Mouse (Mus musculus): ENCODE data around the gene Ptgs1. TPM values are rescaled to one million over a fixed set of nuclear protein-coding genes. Genes with fewer than 3 reads are reported as not detected.

The Ptgs1 gene
- polyA plus RNA-seq, 1 experiment from 2014 or later = 8.9 TPM

DNA sequence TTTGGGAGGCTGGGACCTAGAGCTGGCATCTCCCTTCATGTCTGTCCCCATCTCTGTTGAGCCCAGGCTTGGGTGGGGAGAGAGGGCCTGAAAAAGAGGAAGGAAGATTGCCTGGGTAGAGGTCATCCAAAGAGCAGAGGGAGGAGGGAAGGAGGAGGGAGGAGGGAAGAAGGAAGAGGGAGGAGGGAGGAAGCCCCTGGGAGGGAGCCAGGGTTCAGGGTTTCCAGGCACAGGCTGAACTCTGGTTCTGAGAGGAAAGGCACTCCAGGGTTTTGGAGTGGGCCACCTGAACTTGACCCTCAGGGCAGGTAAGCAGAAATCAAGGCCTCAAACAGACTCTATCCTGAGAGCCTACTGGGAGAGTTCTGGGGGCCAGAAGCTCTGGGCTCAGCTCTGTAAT, 13.7 kb upstream of the Ptgs1 start:
- Histone ChIP-seq H3K4me1 (peaks cover 45% of the 10 kb centered on the region), H3K9ac (no peak overlapping the region; the same call in 1 of the 2 replicates), H3K4me3 (no peak overlapping the region), H3K36me3 (no peaks in the 10 kb centered on the region), H3K27me3 (no peaks in the 10 kb centered on the region), H3K27ac (no peak overlapping the region), H3K4me2 (replicated peaks) (no peak overlapping the region), H3K9me3 (no peaks in the 10 kb centered on the region)
- no peak for ATAC-seq (ENCODE audit: insufficient number of reproducible peaks, insufficient read depth, low FRiP score, low TSS enrichment)

DNA sequence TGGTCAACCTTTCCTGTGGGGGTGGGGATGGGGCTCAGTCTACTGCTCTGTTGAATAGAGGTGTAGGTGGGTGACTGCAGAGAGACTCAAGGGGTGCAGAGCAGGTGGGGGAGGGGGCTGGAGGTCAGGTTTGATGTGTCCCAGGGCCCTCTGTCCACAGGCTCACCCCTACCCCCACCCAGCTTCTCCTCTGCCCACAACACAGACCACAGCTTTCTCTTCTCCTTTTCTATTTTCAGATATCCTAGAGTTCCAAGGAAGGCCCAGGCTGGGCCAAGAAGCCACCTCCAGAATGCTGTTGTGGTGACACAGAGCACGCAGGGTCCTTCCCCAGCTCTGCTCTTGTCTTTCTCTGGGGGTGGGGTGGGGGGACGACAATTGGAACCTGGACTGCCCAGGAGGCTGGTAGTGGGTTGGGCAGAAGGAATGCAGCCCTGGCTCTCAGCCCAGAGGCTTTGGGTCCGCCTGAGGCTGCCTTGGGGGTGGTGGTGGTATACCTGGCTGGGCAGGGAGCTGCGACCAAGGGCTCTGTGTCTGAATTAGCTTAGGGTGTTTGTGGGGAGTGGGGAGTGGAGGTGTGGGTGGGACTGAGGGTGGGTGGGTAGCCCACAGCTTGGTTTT, 13.2 kb upstream of the Ptgs1 start:
- no peak overlapping the region for H3K4me3 ChIP-seq
- H3K9me3 ChIP-seq = no peaks in the 10 kb centered on the region
- ATAC-seq (ENCODE audit: insufficient number of reproducible peaks, insufficient read depth, low FRiP score, low TSS enrichment) = no peak
- 46% methylated on average over 4 of the region's 4 CpGs for WGBS
- H3K4me1 ChIP-seq = peaks cover 41% of the 10 kb centered on the region
- no peaks in the 10 kb centered on the region for H3K36me3 ChIP-seq
- no peaks in the 10 kb centered on the region for H3K27me3 ChIP-seq
- H3K27ac ChIP-seq = 0 out of 2 replicates have a peak overlapping the region, but pooled peaks have one; percentile 31
- H3K4me2 ChIP-seq (replicated peaks) = no peak overlapping the region
- no peak overlapping the region for H3K9ac ChIP-seq

DNA sequence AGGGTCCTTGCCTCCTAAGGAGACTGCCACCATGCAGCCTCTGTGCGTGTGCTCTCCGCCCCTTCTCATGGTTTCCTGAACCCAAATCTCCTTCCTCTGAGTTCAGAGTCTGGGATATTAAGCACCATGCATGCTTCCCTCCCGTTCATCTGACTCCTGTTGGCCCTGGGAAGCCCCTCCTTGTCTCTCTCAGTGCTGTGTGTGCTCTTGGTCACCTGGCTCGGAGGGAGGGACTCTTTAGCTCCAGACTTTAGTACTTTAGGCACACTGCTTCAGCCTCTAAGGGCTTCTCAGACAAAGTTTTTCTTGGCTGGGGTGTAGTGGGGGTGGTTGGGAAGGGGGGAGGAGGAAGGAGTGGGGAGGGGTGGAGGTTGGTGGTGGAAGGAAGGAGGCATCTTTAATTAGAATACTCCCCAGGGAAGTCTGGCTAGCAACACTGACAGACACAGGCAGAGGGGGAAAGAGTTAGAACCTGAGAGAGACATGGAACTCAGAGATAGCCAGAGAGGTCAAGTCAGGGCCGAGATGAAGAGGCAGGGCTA, 12.5 kb upstream of the Ptgs1 start:
- WGBS = 41% methylated on average over 5 of the region's 5 CpGs
- Histone ChIP-seq H3K27ac (peak overlapping the region; percentile 31), H3K4me1 (peaks cover 34% of the 10 kb centered on the region)

DNA sequence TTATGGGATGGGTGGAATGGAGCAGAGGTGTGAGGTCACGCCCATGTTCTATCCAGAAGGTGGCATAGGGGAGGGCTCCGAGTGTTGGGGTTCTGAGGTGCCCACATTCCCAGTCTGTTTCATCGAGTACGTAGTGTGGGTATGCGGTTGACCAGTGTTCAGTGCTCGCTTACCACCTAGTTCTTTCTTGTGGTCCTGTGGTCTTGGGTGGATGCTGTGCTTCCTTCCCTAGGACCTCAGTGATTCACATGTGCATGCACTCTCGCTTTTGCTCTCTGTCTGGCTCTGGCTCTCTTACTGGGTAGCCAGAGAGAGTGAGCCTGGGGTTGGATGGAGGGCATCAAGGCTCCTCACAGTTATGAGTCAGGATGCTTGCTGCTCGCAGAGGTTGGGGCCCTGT, 10.1 kb upstream of the Ptgs1 start:
- H3K9me3 ChIP-seq = no peaks in the 10 kb centered on the region
- H3K36me3 ChIP-seq = no peaks in the 10 kb centered on the region
- H3K27me3 ChIP-seq = no peaks in the 10 kb centered on the region
- H3K9ac ChIP-seq = no peak overlapping the region
- H3K4me1 ChIP-seq = peaks cover 21% of the 10 kb centered on the region
- H3K27ac ChIP-seq = no peak overlapping the region
- H3K4me3 ChIP-seq = no peak overlapping the region
- ATAC-seq (ENCODE audit: insufficient number of reproducible peaks, insufficient read depth, low FRiP score, low TSS enrichment) = no peak
- WGBS = 90% methylated on average over 8 of the region's 8 CpGs
- no peak overlapping the region for H3K4me2 ChIP-seq (replicated peaks)

More for the DNA sequence above, 12.5 kb upstream of the Ptgs1 start:
- no peak for ATAC-seq (ENCODE audit: insufficient number of reproducible peaks, insufficient read depth, low FRiP score, low TSS enrichment)
- Histone ChIP-seq H3K9me3 (no peaks in the 10 kb centered on the region), H3K9ac (no peak overlapping the region), H3K4me3 (no peak overlapping the region), H3K27me3 (no peaks in the 10 kb centered on the region), H3K4me2 (replicated peaks) (no peak overlapping the region), H3K36me3 (no peaks in the 10 kb centered on the region)

DNA sequence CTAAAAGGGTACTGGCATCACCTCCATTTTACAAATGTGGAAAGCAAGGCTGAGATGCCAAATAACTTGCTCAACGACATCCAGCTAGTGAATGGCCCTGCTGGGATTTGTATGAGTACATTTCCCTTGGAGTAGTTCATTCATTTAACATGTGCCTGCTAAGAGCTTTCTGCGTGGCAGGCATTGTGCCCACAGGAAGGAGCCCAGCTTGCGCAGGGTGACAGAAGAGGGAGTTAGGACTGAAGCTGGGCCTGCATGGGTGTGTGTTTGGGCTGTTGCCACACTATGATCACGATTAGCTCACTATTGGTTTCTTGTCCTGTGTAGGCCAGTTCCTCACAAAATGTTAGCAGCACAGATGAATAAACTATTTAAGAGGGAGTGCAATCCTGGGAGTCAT, 9.3 kb upstream of the Ptgs1 start:
- H3K27ac ChIP-seq = no peak overlapping the region
- H3K36me3 ChIP-seq = no peaks in the 10 kb centered on the region
- H3K9ac ChIP-seq = no peak overlapping the region
- peaks cover 21% of the 10 kb centered on the region for H3K4me1 ChIP-seq
- no peaks in the 10 kb centered on the region for H3K27me3 ChIP-seq
- no peak for ATAC-seq (ENCODE audit: insufficient number of reproducible peaks, insufficient read depth, low FRiP score, low TSS enrichment)
- H3K4me2 ChIP-seq (replicated peaks) = no peak overlapping the region
- no peaks in the 10 kb centered on the region for H3K9me3 ChIP-seq
- WGBS = 82% methylated on average over 4 of the region's 4 CpGs
- no peak overlapping the region for H3K4me3 ChIP-seq

DNA sequence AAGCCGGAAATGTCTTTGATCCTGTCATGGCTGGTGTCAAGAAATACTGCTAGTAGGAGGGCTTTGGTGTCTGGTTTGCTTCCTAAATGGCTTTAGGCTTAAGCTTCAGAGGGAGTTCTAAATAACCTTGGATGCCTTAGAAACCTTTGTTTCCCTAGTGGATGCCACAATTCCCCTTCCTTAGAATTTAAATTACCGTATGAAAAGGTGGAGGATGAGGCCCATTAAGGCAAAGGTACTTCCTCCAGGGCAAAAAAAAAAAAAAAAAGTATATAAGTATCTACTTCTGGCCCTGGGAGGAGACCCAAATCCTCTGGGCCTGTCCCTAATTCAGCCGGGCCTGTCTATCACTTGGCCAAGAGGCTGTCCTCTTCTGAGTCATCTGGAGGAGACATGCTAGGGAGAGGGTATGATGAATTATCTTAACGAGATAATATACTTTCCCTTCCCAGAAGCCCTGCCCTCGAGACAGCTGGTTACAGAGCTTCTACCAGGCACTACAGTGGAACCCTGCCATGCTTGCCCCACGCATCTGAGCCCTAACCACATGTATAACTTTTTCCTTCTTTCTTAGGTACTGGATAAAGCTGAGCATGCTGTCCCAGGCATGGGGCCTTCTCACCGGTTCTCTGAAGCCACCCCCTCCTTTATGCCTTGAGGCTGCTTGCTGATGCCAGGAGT, 7.9 kb upstream of the Ptgs1 start:
- H3K36me3 ChIP-seq = no peaks in the 10 kb centered on the region
- ATAC-seq (ENCODE audit: insufficient number of reproducible peaks, insufficient read depth, low FRiP score, low TSS enrichment) = no peak
- H3K9me3 ChIP-seq = no peaks in the 10 kb centered on the region
- H3K9ac ChIP-seq = no peak overlapping the region
- no peak overlapping the region for H3K27ac ChIP-seq
- no peaks in the 10 kb centered on the region for H3K27me3 ChIP-seq
- H3K4me3 ChIP-seq = no peak overlapping the region
- peaks cover 9% of the 10 kb centered on the region for H3K4me1 ChIP-seq
- WGBS = 58% methylated on average over 7 of the region's 7 CpGs
- H3K4me2 ChIP-seq (replicated peaks) = no peak overlapping the region

DNA sequence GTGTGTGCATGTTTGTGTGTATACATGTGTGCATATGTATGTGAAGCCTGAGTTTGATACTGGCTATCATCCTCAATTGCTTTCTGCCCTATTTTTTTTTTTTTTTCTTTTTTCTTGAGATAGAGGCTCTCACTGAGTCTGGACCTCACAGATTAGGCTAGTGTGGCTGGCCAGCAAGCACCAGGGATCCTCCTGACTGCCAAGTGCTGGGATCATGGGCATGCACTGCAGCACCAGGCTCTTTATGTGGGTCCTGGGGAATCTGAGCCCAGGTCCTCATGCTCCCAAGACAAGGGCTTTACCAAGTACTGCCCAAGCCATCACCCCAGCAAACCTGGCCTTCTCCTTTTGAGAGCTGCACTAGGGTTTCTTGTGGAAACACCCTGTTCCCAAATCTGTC, 6.8 kb upstream of the Ptgs1 start:
- H3K9me3 ChIP-seq = no peaks in the 10 kb centered on the region
- no peaks in the 10 kb centered on the region for H3K36me3 ChIP-seq

DNA sequence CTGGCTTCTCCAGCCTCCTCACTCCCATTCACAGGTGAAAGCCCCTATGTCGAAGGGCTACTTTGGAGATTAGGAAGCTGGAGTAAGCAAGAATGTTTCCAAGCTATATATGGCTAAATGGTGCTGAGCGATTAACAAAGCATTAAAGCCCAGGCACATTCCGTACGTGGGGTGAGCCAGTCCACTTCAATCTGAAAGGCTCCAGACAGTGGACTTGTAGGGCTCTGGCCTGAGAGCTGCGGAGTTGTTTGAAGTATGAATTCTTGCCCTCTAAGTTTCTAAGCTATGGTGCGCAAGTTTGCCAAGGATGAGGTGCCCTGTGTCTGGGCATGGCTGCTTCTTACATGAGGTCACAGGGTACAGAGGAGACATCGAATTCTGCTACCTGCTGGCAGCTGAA, 6.1 kb upstream of the Ptgs1 start:
- 82% methylated on average over 7 of the region's 7 CpGs for WGBS
- Histone ChIP-seq H3K36me3 (no peaks in the 10 kb centered on the region), H3K27ac (no peak overlapping the region), H3K9ac (no peak overlapping the region), H3K4me3 (no peak overlapping the region), H3K9me3 (no peaks in the 10 kb centered on the region), H3K4me1 (no peaks in the 10 kb centered on the region), H3K27me3 (peaks cover 3% of the 10 kb centered on the region), H3K4me2 (replicated peaks) (no peak overlapping the region)
- ATAC-seq (ENCODE audit: insufficient number of reproducible peaks, insufficient read depth, low FRiP score, low TSS enrichment) = no peak

More for the DNA sequence above, 6.8 kb upstream of the Ptgs1 start:
- H3K9ac ChIP-seq = no peak overlapping the region
- no peaks in the 10 kb centered on the region for H3K4me1 ChIP-seq
- H3K27ac ChIP-seq = no peak overlapping the region
- H3K27me3 ChIP-seq = no peaks in the 10 kb centered on the region
- no peak for ATAC-seq (ENCODE audit: insufficient number of reproducible peaks, insufficient read depth, low FRiP score, low TSS enrichment)
- H3K4me3 ChIP-seq = no peak overlapping the region
- H3K4me2 ChIP-seq (replicated peaks) = no peak overlapping the region

DNA sequence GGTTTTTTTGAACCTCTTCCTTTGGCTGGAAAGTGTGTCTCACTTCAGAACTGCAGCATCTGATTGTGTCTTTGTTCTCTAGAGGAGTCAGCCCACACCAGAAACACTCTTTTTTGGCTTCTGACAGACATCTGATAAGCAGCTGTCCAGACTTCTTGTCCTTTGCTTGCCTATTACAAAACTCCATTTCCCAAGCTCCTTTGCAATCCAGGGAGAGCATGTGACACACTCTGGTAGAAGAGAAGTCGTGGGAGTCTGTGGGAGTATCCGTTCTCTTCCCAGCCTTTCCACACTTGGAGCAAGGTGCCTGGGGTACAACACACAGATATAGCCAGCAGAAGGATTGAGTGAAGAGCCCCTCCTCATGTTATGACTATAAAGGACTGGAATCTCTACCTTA, 5.6 kb upstream of the Ptgs1 start:
- Histone ChIP-seq H3K27me3 (peaks cover 5% of the 10 kb centered on the region), H3K36me3 (no peaks in the 10 kb centered on the region), H3K4me1 (no peaks in the 10 kb centered on the region)

DNA sequence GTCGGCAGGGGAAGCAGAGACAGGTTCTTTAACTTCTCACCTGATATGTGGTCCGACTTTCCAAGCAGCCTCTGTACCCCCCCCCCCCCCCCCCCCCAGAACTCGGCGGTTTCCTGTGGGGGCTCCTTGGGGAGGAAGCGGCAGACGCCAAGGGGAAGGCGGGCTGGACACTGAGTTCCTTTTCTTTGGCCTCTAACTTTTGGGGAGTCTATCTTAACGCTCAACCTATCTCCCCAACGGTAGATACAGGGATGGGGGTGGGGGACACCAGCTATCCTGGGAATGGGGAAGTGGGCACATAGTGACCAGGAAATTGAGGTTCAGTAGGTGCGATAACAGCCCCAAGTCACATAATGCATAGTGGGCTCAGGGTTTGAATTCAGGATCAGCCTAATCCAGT, 741 bp downstream of the Ptgs1 start:
- Histone ChIP-seq H3K36me3 (no peaks in the 10 kb centered on the region), H3K9ac (peak overlapping the region; percentile 22; the same call in 1 of the 2 replicates), H3K4me3 (peak overlapping the region; percentile 42), H3K27me3 (peaks cover 15% of the 10 kb centered on the region), H3K9me3 (no peaks in the 10 kb centered on the region), H3K4me1 (peaks cover 14% of the 10 kb centered on the region; the same call in 1 of the 2 replicates), H3K27ac (no peak overlapping the region), H3K4me2 (replicated peaks) (peak overlapping the region; percentile 80)
- WGBS = 31% methylated on average over 9 of the region's 10 CpGs
- ATAC-seq (ENCODE audit: insufficient number of reproducible peaks, insufficient read depth, low FRiP score, low TSS enrichment) = no peak

More for the DNA sequence above, 5.6 kb upstream of the Ptgs1 start:
- WGBS = 29% methylated on average over 2 of the region's 2 CpGs
- Histone ChIP-seq H3K4me3 (no peak overlapping the region), H3K4me2 (replicated peaks) (no peak overlapping the region), H3K9me3 (no peaks in the 10 kb centered on the region), H3K27ac (no peak overlapping the region), H3K9ac (no peak overlapping the region)
- no peak for ATAC-seq (ENCODE audit: insufficient number of reproducible peaks, insufficient read depth, low FRiP score, low TSS enrichment)

DNA sequence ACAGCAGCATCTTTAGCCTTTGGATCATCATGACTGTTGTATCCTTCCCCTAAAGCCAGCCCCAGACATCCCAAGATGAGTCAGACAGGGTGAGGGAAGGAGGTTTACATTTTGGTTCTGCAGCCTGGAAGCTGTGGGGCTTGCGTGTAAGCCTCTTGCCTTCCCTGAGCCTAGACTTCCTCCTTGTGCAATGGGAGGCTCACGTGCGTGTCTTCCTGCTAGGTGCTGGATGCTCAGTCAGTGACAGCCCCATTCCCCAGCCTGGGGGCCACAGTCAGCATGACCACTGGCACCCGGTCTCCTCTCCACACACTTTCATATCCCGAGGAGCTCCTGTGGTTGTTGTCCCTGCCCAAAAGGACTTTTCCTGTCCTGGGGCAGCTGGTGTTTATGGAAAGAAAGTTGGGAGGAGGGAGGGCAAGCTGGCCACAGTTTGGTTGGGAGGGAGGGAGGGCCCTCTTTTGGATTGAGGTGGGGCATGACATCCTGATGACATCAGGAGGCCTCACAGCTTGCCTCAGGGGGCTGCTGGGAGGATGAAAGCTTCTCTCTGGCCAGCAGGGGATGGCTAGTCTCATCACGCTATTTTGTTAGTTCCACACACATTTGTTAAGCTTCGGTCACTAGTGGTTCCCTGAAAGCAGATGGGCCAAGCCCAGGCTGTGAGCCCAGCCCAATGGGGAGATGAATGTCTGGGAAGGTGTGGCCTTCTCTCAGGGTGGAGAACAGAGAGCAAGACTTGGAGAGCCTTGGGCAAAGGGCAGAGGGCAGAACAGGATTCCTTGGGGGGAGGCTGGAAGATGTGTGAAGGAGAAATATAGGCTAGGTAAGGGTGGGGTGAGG, 4.5 kb downstream of the Ptgs1 start:
- H3K4me2 ChIP-seq (replicated peaks) = no peak overlapping the region
- peaks cover 13% of the 10 kb centered on the region; the same call in 1 of the 2 replicates for H3K4me1 ChIP-seq
- no peaks in the 10 kb centered on the region for H3K9me3 ChIP-seq
- H3K36me3 ChIP-seq = no peaks in the 10 kb centered on the region
- H3K27me3 ChIP-seq = peaks cover 10% of the 10 kb centered on the region; the same call in 1 of the 2 replicates
- ATAC-seq (ENCODE audit: insufficient number of reproducible peaks, insufficient read depth, low FRiP score, low TSS enrichment) = no peak
- H3K4me3 ChIP-seq = no peak overlapping the region
- H3K27ac ChIP-seq = no peak overlapping the region
- no peak overlapping the region for H3K9ac ChIP-seq
- WGBS = 50% methylated on average over 7 of the region's 7 CpGs

Data from embryonic facial prominence, embryonic 12.5 days (tissue).